Mouse (Mus musculus): ENCODE measurements at regions not wholly inside any gene's neighbourhood (a gene's known extent, or its start where the extent isn't known, plus 50 kb on each side); places are given as distances from the start of the nearest gene placed in this dataset.
A peak's percentile ranks its signal among the peaks of the same experiment; 100 is the strongest.

GRCm38 (mm10) chr4:55699917-55700316 lies 167.7 kb upstream of the Klf4 start:
- DNase-seq (ENCODE audit: low spot score in 2 of 2) = no peak

DNA sequence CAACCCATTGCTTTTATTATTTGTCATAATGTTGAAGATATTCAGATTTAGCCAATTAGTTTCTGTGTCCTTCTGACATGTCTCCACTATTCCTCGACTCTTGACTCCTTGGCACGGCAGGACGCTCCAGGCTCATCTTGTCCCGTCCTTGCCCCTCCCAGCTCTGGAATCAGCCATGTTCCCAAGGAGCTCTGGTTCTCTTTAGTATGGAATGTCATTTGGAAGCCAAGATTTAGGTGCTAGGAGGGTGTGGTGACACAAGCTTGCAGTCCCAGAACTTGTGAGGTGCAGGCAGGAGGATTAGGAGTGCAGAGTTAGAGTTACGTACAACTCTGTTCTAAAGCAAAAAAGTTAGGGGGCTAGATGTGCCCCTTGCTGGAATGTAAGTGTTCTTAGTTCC lies 166.9 kb upstream of the Klf4 start:
- no peak for DNase-seq (ENCODE audit: low spot score in 2 of 2)

- peak in 1 of 2 experiments; percentile 8 for DNase-seq (ENCODE audit: low spot score in 2 of 2)
These were observed 164.8 kb upstream of the Klf4 start for GRCm38 (mm10) chr4:55697108-55697507.

DNA sequence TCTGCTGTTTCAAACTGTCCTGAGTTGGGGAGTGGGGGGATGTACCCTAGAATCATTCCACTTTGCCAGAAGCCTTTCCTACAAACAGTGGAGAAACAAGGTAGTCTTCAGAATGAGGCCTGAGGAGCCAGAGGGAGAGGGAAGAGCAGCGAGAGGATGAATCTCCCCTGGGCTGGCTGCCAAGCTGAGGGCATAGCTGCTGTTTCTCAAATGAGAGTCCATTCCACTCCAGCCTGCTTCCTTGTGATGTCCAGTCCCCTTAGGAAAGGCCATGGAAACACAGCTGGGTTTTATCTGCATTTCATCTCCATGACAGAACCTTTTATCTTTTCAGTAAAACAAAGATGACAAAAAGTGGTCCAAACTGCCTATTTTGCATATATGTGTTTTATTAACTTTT lies 164.2 kb upstream of the Klf4 start:
- no peak for DNase-seq (ENCODE audit: low spot score in 2 of 2)

DNA sequence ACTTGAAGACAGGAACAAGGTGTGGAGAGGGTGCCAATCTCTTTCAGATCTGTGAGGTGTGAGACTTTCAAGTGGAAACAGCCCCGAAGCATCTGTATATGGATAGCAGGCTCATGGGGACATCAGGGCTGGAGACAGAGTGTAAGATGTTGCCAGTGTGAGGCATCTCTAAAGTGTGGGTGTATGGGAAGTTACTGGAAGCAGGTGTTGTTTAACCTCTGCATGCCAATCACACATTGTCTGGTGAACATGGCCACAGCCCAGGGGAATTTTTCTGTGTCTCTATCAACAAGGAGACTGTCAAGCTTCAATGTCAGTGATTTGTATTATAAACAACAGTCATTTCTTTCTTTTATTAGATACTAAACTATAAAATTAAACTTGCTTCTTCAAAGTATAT lies 163.0 kb upstream of the Klf4 start:
- DNase-seq (ENCODE audit: low spot score in 2 of 2) = no peak

DNA sequence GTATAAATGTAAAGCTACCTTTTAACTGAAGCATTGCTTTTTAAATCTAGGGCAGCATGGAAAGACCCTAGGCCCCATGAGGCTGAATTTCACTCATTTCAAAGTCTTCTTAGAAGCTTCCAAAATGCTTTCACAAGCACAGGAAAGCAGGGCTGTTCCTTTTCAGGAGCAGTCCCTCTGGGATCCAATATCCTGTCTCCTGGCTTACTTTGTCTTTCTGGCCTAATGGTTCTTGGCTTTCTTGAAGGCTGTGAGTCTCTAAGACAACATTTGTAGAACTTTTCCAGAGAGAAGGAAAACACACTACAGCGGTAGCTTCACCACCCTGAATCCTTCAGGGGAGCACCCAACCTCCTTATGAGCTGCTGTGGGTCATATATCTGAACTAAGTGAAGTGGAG lies 157.2 kb upstream of the Klf4 start:
- DNase-seq (ENCODE audit: low spot score in 2 of 2) = no peak

- DNase-seq (ENCODE audit: low spot score in 2 of 2) = no peak
These were observed 154.5 kb upstream of the Klf4 start for GRCm38 (mm10) chr4:55686771-55687170.

DNA sequence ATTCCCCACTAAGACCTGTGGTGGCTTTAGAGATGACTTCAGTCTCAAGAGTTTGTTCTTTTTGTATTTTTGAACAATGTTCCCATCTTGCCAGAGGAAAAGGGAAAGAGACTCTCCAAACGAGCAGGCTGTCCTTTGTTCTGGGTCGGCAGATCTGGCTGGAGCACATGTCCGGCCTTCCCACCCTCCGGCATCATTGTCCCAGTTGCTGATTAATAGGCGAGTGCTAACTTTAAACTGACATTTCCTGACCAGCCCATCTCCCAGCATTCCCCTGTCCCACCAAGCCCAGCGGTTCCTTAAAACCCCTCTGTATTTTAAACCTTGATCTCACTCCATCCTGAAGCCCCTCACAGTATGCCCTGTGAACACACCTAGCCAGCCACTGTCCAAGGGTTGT lies 140.0 kb upstream of the Klf4 start:
- no peak for DNase-seq (ENCODE audit: low spot score in 2 of 2)

- DNase-seq (ENCODE audit: low spot score in 2 of 2) = no peak
These were observed 138.0 kb upstream of the Klf4 start for GRCm38 (mm10) chr4:55670258-55670657.

DNA sequence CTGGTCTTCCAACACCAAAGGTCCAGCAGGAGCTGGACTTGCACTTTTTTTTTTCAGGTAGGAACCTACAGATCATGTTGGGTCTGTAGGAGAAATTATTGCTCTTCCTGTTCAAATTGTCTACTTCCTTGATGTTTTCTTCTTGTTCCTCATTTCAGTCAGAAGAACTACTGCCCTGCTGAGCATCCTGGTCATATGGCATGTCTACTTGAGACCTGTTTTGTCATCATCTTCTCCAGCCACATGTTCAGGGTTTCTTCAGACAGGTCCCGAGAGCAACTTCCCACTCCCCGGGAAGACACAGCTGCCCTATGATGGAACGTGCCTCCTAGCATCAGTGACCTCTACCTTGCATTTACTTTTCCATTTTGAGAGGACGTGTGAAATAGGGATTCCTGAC lies 132.6 kb upstream of the Klf4 start:
- DNase-seq (ENCODE audit: low spot score in 2 of 2) = no peak

DNA sequence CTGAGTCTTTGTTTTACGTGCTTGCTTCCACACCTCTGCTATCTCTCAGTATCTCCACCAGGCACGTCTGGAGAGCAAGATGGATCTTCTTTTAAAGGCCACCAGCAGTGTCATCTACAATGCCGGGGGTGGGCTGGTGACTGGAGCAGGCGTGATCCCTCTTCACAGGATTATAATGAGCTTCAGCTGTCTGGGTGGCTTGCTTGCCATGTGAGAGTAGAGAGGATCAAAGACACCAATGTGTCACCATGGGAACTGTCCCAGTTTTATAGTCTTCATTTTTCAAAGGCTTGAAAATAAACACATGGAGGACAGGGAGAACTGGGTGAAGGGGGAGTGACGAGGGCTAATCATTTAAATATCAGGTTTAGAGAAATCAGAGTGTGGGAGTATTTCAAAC lies 131.6 kb upstream of the Klf4 start:
- DNase-seq (ENCODE audit: low spot score in 2 of 2) = peak; percentile 30 to 36

DNA sequence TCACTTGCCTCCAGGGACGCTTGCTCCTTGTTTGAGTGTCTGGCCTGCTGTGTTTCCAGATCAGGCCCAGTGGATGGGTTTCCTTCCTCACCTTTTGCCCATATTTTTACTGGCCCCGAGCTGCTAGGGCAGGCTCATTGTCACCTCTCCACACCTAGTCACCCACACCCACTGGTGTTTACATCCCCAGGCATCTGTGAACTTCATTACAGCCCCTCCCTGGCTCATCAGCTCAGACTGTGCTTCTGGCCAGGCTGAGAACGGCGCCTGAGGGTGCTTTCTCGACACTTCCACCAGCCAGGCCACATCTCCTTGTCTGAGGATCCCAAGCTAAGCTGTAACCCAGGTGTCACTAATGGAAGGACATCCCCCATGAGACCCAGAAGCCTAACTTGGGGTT lies 129.8 kb upstream of the Klf4 start:
- no peak for DNase-seq (ENCODE audit: low spot score in 2 of 2)

GRCm38 (mm10) chr4:55658904-55659303 lies 126.6 kb upstream of the Klf4 start:
- no peak for DNase-seq (ENCODE audit: low spot score in 2 of 2)

GRCm38 (mm10) chr4:55655329-55655728 lies 123.1 kb upstream of the Klf4 start:
- no peak for DNase-seq (ENCODE audit: low spot score in 2 of 2)

DNA sequence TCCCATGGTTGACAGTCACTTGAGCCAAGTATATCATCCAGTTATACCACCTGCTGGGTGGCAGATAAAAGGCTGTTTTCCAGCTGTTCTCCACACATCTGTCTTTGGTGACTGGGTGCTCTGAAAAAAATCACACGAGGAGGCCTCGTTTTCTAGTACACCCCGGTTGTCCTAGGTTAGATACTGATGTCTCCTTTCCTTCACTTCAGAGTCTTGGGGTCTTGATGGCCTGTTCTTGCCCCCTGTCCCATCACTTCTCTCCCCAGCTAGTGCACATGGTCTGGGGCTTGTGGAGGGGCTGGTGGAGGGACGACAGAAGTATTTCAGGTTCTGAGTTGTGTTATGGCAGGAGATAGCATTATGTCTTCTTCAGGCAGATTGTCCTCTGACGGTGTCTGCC lies 120.4 kb upstream of the Klf4 start:
- DNase-seq (ENCODE audit: low spot score in 2 of 2) = no peak

DNA sequence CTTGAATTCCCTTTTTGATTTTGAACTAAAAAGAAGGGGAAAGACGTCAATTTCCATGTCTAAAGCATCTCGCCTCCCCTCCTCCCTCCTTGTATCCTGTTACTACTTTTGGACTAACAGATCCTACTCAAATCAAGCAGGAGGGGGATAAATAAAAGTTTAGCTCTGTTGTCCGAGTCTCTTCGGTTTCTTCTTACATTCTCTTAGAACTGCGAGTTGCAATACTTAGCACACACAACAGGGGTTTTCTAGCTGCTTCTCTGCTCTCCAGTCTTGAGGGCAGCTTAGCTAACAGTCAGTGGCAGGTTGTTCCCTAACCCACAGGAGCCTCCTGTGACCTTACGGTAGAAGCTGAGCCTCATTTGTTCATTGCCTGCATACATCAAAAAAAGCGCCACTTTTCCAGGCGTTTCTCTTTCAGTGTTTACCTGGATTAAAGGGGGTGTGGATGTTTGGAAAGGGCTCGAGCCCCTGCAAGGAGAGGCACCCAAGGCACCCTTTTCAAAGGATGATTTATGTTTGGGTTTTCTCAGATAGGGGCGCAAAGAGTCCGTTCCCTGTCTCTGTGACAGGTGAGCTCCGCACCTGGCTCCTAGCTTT lies 119.6 kb upstream of the Klf4 start:
- peak in 1 of 2 experiments; percentile 36 for DNase-seq (ENCODE audit: low spot score in 2 of 2)

DNA sequence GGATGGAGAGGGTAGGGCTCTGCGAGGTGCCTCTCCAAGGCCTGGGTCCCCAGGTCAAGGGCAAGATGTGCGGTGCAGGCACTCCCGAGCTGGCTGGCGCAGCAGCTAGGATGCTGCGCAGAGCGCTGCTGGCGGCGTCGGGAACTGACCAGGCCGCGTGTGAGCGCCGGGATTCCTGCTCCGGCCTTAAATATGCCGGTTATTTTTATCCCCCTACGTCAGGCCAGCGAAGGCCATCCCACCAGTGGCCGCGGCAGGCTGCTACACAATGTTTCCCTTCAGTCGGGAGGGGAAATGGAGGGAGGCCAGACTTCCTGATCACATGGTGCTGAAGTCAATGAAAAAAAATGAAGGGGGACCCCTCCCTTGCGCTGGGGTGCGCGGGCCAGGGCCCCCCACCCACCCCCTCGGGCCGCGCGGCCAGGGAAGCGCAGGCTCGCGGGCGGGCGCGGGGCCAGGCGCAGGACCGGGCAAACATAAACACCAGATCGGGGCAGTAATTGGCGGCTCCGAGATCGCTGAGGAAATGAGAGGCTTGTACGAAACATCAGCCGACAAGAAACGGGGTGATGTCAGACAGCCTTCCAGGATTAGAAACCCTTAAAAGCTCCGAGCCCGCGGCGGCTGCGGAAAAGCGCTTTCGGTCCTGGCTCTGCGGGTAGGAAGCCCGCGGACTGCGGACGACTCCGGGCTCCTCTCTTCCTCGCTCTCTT lies 118.9 kb upstream of the Klf4 start:
- DNase-seq (ENCODE audit: low spot score in 2 of 2) = peak; percentile 74 to 81

GRCm38 (mm10) chr4:55650186-55650585 lies 117.9 kb upstream of the Klf4 start:
- no peak for DNase-seq (ENCODE audit: low spot score in 2 of 2)

- DNase-seq (ENCODE audit: low spot score in 2 of 2) = no peak
These were observed 116.1 kb upstream of the Klf4 start for GRCm38 (mm10) chr4:55648376-55648775.

GRCm38 (mm10) chr4:55645432-55645831 lies 113.2 kb upstream of the Klf4 start:
- DNase-seq (ENCODE audit: low spot score in 2 of 2) = no peak

- no peak for DNase-seq (ENCODE audit: low spot score in 2 of 2)
These were observed 112.6 kb upstream of the Klf4 start for GRCm38 (mm10) chr4:55644895-55645294.

DNA sequence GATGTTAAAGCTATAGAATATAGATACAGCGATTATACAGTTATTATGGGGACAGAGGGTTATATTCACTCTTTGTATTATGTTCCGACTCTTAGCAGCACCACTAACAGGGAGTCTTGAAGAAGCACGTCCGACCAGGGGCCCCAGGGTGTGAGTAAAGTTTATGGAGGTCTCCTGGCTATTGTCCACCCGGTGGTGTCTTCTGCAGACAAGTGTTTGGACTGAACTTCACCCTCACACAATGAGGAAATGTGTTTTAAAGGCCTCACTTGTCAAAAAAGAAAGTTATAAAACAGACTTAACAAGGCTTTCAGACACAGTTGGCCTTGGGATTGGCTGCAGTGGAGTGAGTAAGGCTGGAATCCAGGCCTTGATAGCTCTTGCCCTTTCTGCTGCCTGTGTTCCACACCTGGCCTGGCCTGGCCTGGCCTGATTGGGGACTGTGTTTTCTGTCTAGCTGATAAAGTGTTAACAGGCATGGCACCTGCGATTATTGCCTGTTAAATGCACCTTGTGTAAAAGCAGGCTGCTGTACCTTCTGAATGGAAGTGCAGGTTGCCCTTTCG lies 102.8 kb upstream of the Klf4 start:
- DNase-seq (ENCODE audit: low spot score in 2 of 2) = no peak

DNA sequence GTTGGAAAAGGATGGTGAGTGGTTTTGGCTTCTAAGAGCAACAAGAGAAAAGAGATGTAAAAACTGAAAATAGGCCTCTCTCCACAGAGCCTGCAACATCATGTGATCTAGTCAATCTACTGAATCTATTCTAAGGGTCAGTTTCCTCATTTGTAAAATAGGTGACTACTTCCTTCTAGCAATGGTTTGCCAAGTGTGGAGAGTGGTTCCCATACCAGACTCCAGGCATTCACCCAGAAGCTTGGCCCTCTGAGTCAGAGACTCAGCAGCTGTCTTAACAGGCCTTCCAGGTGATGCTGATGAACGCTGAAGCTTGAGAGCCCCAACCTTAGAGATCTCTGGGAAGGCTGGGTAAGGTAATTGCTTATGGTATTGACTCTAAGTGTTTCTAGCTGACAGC lies 98.9 kb upstream of the Klf4 start:
- DNase-seq (ENCODE audit: low spot score in 2 of 2) = no peak

All from frontal cortex, postnatal 36 days (tissue).